Mouse (Mus musculus) gastrocnemius, adult 18-20 months (tissue): ENCODE measurements around the gene Fignl1. TPM values are rescaled to one million over a fixed set of nuclear protein-coding genes. Genes with fewer than 3 reads are reported as not detected.

Experiments used
- DNase-seq: peaks from one replicate; pipeline ENCODE4 v3.0.0; 2021; ENCODE audit warnings: low spot score
- long read RNA-seq, 2 experiments: library from polyadenylated mRNA; stranded (forward); transcript quantifications; one replicate each; pipeline ENCODE4 v2.0.0; 2021
- total RNA-seq, 2 experiments: library from RNA; stranded (reverse); gene quantifications; 2 replicates each; pipeline ENCODE4 v1.2.3; 2021

The Fignl1 gene
- total RNA-seq = under 1 TPM; 0.14 to 0.18 TPM
- long read RNA-seq, experiment 1, partial matches to known transcripts = 0 of 3 reads
- long read RNA-seq, experiment 1, other reads (novel, unspliced or antisense) = 1 of 3 reads
- long read RNA-seq, experiment 2 = 0 reads

- peak; percentile 95 for DNase-seq
Measured at GRCm38 (mm10) chr11:11808820-11809403, at the start of gene Fignl1. Fignl1 (minus strand) TSS chr11:11808962.

GRCm38 (mm10) chr11:11856959-11857358, 48.2 kb upstream of the Fignl1 start:
- DNase-seq = no peak

- DNase-seq = peak; percentile 71
Measured at GRCm38 (mm10) chr11:11855685-11856131, 46.9 kb upstream of the Fignl1 start.

- no peak for DNase-seq
Measured at GRCm38 (mm10) chr11:11855061-11855672, 46.4 kb upstream of the Fignl1 start.

GRCm38 (mm10) chr11:11853731-11854461, 45.1 kb upstream of the Fignl1 start:
- DNase-seq = no peak

GRCm38 (mm10) chr11:11851957-11852505, 43.3 kb upstream of the Fignl1 start:
- DNase-seq = no peak

GRCm38 (mm10) chr11:11850476-11851267, 41.9 kb upstream of the Fignl1 start:
- DNase-seq = peak; percentile 67

- DNase-seq = no peak
Measured at GRCm38 (mm10) chr11:11849513-11850311, 41.0 kb upstream of the Fignl1 start.

- no peak for DNase-seq
Measured at GRCm38 (mm10) chr11:11848467-11848866, 39.7 kb upstream of the Fignl1 start.

GRCm38 (mm10) chr11:11845044-11845443, 36.3 kb upstream of the Fignl1 start:
- peak; percentile 81 for DNase-seq

- DNase-seq = peak; percentile 98
Measured at GRCm38 (mm10) chr11:11844367-11844971, 35.7 kb upstream of the Fignl1 start.

GRCm38 (mm10) chr11:11841590-11841989, 32.8 kb upstream of the Fignl1 start:
- DNase-seq = no peak

- no peak for DNase-seq
Measured at GRCm38 (mm10) chr11:11840746-11841145, 32.0 kb upstream of the Fignl1 start.

GRCm38 (mm10) chr11:11839874-11840273, 31.1 kb upstream of the Fignl1 start:
- no peak for DNase-seq

- no peak for DNase-seq
Measured at GRCm38 (mm10) chr11:11837384-11837783, 28.6 kb upstream of the Fignl1 start.

- DNase-seq = no peak
Measured at GRCm38 (mm10) chr11:11836713-11837370, 28.1 kb upstream of the Fignl1 start.

- DNase-seq = no peak
Measured at GRCm38 (mm10) chr11:11836262-11836661, 27.5 kb upstream of the Fignl1 start.

GRCm38 (mm10) chr11:11835791-11836190, 27.0 kb upstream of the Fignl1 start:
- no peak for DNase-seq

GRCm38 (mm10) chr11:11835361-11835760, 26.6 kb upstream of the Fignl1 start:
- no peak for DNase-seq
